Mouse (Mus musculus): ENCODE measurements around the gene B4galnt3.

DNA sequence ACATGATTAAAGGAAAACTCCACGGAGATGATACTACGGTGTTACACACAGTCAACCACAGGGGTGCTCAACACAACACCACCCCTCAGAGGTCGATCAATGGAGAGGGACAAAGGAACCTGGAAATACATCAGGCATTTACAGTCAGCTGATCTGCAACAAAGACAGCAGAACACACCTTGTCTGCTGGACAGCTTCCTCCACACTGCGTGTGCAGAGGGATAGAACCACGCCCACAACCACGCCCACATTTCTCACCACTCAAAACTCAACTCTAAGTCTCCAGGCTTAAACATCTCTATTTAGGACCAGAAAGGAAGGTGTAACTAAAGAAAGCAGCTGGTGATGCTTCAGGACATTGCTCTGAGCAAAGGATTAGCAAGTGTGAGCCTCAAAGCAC is 82.8 kb downstream of the B4galnt3 start:
- TF ChIP-seq CTCF (IDR thresholded peaks at IDR 0.05; ENCODE audit: low read depth, low read length) (no peak), POLR2A (IDR thresholded peaks at IDR 0.05; ENCODE audit: extremely low read depth, insufficient read depth, low read length) (no peak)

Data from liver, adult 2 months (tissue).